Mouse (Mus musculus) stomach, postnatal 0 days (tissue): Measurements from ENCODE around the gene Narfl.

ENCODE experiments used
- CTCF ChIP-seq: IDR thresholded peaks from 2 replicates; pipeline ENCODE4 v1.5.1; 2016; ENCODE audit warnings: antibody characterized with exemption, low read depth, mild to moderate bottlenecking, moderate library complexity
- EP300 ChIP-seq: optimal IDR thresholded peaks from 2 replicates; pipeline ENCODE3; 2016; ENCODE audit warnings: antibody characterized with exemption

DNA sequence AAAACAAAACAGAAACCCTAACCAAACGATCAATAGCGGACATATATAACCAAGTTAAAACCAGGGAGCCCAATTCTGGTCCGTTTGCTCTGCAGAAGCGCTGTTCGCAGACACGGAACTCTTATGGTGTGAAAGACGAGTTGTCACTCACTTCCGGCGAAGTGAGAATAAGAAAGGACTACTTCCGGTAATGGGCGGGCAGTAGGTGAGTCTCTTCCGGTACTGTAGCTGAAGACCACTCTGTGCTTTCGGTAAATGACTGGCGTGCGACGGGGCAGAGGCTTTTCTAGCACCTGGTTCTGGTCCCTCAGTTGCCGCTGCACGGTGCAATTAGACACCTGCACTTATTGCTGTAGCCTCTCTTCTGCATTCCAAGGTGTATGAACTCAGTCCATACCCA is 49.9 kb downstream of the Narfl start, which contains the start of gene Wdr24:
- TF ChIP-seq CTCF (no peak), EP300 (no peak)
